Mouse (Mus musculus): ENCODE measurements around the gene Caps2.

DNA sequence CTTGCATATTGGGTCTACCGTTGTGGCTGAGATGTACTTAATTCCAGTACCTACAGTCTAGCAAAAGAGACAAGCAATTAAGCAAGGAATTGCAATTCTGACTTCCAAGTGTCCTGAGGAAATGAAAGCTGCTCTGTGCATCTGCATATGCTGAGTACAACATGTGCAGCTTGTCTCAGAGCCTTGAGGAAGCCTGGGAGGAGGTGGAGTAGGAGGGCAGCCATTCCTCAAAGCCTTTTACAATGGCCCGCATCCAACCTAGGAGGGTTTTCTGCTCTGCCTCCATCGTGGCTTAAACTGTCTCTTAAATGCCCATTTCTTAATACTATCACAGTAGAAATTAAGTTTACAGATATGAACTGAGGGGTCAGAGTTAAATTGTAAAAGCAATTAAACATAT is 100.0 kb downstream of the Caps2 start:
- TF ChIP-seq CTCF (IDR thresholded peaks at IDR 0.05; ENCODE audit: borderline replicate concordance, extremely low read depth, insufficient read depth, insufficient read length), result no peak
- TF ChIP-seq POLR2A (IDR thresholded peaks at IDR 0.05; ENCODE audit: borderline replicate concordance, extremely low read depth, insufficient read depth, insufficient read length, poor library complexity, severe bottlenecking), result no peak

Data from brain, embryonic 14.5 days (tissue).